Mouse (Mus musculus) midbrain, embryonic 13.5 days (tissue): Measurements from ENCODE around the gene 9130409I23Rik. TPM values are rescaled to one million over a fixed set of nuclear protein-coding genes. Genes with fewer than 3 reads are reported as not detected.

Experiments
- ATAC-seq: fragments of 200-750 bp; cut with Nextera tagmentation; 2 replicates; pipeline ENCODE4 v1.8.0; 2017; ENCODE audit warnings: mild to moderate bottlenecking, moderate TSS enrichment, moderate library complexity
- H3K27ac ChIP-seq: fragments of 300-500 bp; sonication (generic); 2 replicates; pipeline ENCODE4 v1.5.1; 2015; ENCODE audit warnings: inconsistent platforms, mild to moderate bottlenecking, moderate library complexity
- H3K27me3 ChIP-seq: fragments of 300-500 bp; sonication (generic); 2 replicates; pipeline ENCODE4 v1.6.1; 2015; ENCODE audit warnings: mild to moderate bottlenecking, inconsistent platforms
- H3K36me3 ChIP-seq: fragments of 300-500 bp; sonication (generic); 2 replicates; pipeline ENCODE4 v1.6.1; 2015; ENCODE audit warnings: mild to moderate bottlenecking, inconsistent platforms
- H3K4me1 ChIP-seq: fragments of 300-500 bp; sonication (generic); replicated peaks from 2 replicates; pipeline ENCODE4 v1.6.1; 2015; ENCODE audit warnings: inconsistent platforms
- H3K4me2 ChIP-seq: fragments of 300-500 bp; sonication (generic); replicated peaks from 2 replicates; pipeline ENCODE4 v1.6.1; 2015; ENCODE audit warnings: moderate library complexity, mild to moderate bottlenecking, inconsistent platforms
- H3K4me3 ChIP-seq: fragments of 300-500 bp; sonication (generic); replicated peaks from 2 replicates; pipeline ENCODE4 v1.5.1; 2015; ENCODE audit warnings: mild to moderate bottlenecking, inconsistent platforms
- H3K9ac ChIP-seq: fragments of 300-500 bp; sonication (generic); replicated peaks from 2 replicates; pipeline ENCODE4 v1.6.1; 2015; ENCODE audit warnings: mild to moderate bottlenecking, inconsistent platforms
- H3K9me3 ChIP-seq: fragments of 300-500 bp; sonication (generic); 2 replicates; pipeline ENCODE4 v1.6.1; 2016; ENCODE audit warnings: mild to moderate bottlenecking, inconsistent platforms
- WGBS: fragments of 180-500 bp; shearing (Covaris S2); methylation state at CpG from one replicate; pipeline ENCODE4 v1.1.7; 2015; 5-methylcytosine and 5-hydroxymethylcytosine counted together
- polyA plus RNA-seq: library from polyadenylated mRNA; unstranded; fragments of >200 nt; fragmentation: Nextera tagmentation; extraction: Ambion mirVana; gene quantifications from 2 replicates; pipeline ENCODE4 v1.2.1, GENCODE M21; 2015

The 9130409I23Rik gene
- polyA plus RNA-seq = 0.08 TPM in 1 of 2 replicates, not detected in the other

GRCm38 (mm10) chr1:181050937-181051336, at the start of gene 9130409I23Rik:
9130409I23Rik (plus strand) TSS chr1:181051237.
- H3K9me3 ChIP-seq = no peaks in the 10 kb centered on the region
- no peak within 1 kb of the TSS for H3K9ac ChIP-seq
- H3K4me2 ChIP-seq = no peak within 1 kb of the TSS
- H3K27me3 ChIP-seq = no peaks in the 10 kb centered on the region
- no peak within 1 kb of the TSS for H3K4me3 ChIP-seq
- H3K4me1 ChIP-seq = no peaks in the 10 kb centered on the region
- H3K36me3 ChIP-seq = no peaks in the 10 kb centered on the region
- no peak within 1 kb of the TSS for H3K27ac ChIP-seq
- ATAC-seq = no peak
- 90% methylated on average over 6 of the region's 6 CpGs for whole genome bisulfite sequencing

- ATAC-seq = no peak
- 89% methylated on average over 3 of the region's 3 CpGs for WGBS
- H3K4me1 ChIP-seq = peaks cover 8% of the 10 kb centered on the region
- H3K27me3 ChIP-seq = no peaks in the 10 kb centered on the region
- H3K4me2 ChIP-seq = no peak overlapping the region
- H3K36me3 ChIP-seq = no peaks in the 10 kb centered on the region
- H3K9ac ChIP-seq = no peak overlapping the region
- H3K9me3 ChIP-seq = no peaks in the 10 kb centered on the region
- no peak overlapping the region for H3K27ac ChIP-seq
- no peak overlapping the region for H3K4me3 ChIP-seq
These were observed 49.4 kb upstream of the 9130409I23Rik start for GRCm38 (mm10) chr1:181001621-181002020.

GRCm38 (mm10) chr1:181003790-181004189, 47.2 kb upstream of the 9130409I23Rik start:
- no peak overlapping the region for H3K27ac ChIP-seq
- H3K4me1 ChIP-seq = peaks cover 8% of the 10 kb centered on the region
- no peaks in the 10 kb centered on the region for H3K9me3 ChIP-seq
- WGBS = 86% methylated on average over 2 of the region's 2 CpGs
- ATAC-seq = no peak
- no peak overlapping the region for H3K9ac ChIP-seq
- no peaks in the 10 kb centered on the region for H3K27me3 ChIP-seq
- H3K36me3 ChIP-seq = no peaks in the 10 kb centered on the region
- H3K4me3 ChIP-seq = no peak overlapping the region
- H3K4me2 ChIP-seq = no peak overlapping the region

GRCm38 (mm10) chr1:181005331-181005730, 45.7 kb upstream of the 9130409I23Rik start:
- Histone ChIP-seq H3K9me3 (no peaks in the 10 kb centered on the region), H3K4me3 (no peak overlapping the region), H3K4me1 (peaks cover 7% of the 10 kb centered on the region), H3K9ac (no peak overlapping the region), H3K27ac (no peak overlapping the region), H3K4me2 (no peak overlapping the region), H3K36me3 (no peaks in the 10 kb centered on the region), H3K27me3 (no peaks in the 10 kb centered on the region)
- no peak for ATAC-seq
- WGBS = 86% methylated on average over 8 of the region's 8 CpGs

GRCm38 (mm10) chr1:181007831-181008230, 43.2 kb upstream of the 9130409I23Rik start:
- Histone ChIP-seq H3K4me1 (no peaks in the 10 kb centered on the region), H3K27me3 (no peaks in the 10 kb centered on the region), H3K27ac (no peak overlapping the region), H3K4me3 (no peak overlapping the region), H3K9me3 (no peaks in the 10 kb centered on the region), H3K4me2 (no peak overlapping the region), H3K9ac (no peak overlapping the region), H3K36me3 (no peaks in the 10 kb centered on the region)
- ATAC-seq = no peak
- WGBS = 92% methylated on average over 6 of the region's 6 CpGs

- no peak overlapping the region for H3K4me3 ChIP-seq
- no peaks in the 10 kb centered on the region for H3K36me3 ChIP-seq
- H3K4me2 ChIP-seq = no peak overlapping the region
- no peak overlapping the region for H3K27ac ChIP-seq
- H3K9ac ChIP-seq = no peak overlapping the region
- no peaks in the 10 kb centered on the region for H3K4me1 ChIP-seq
- 92% methylated on average over 2 of the region's 2 CpGs for WGBS
- no peaks in the 10 kb centered on the region for H3K9me3 ChIP-seq
- H3K27me3 ChIP-seq = no peaks in the 10 kb centered on the region
- ATAC-seq = no peak
These were observed 42.8 kb upstream of the 9130409I23Rik start for GRCm38 (mm10) chr1:181008266-181008665.

- ATAC-seq = no peak
- Histone ChIP-seq H3K27ac (no peak overlapping the region), H3K4me2 (no peak overlapping the region), H3K4me3 (no peak overlapping the region), H3K9me3 (no peaks in the 10 kb centered on the region), H3K4me1 (no peaks in the 10 kb centered on the region), H3K9ac (no peak overlapping the region), H3K27me3 (0 out of 2 replicates have a peak, but pooled peaks cover under 1% of the 10 kb centered on the region), H3K36me3 (no peaks in the 10 kb centered on the region)
- 83% methylated on average over 4 of the region's 4 CpGs for WGBS
These were observed 41.9 kb upstream of the 9130409I23Rik start for GRCm38 (mm10) chr1:181009011-181009590.

- H3K4me2 ChIP-seq = no peak overlapping the region
- 85% methylated on average over 3 of the region's 3 CpGs for WGBS
These were observed 41.3 kb upstream of the 9130409I23Rik start for GRCm38 (mm10) chr1:181009754-181010153.

GRCm38 (mm10) chr1:181010171-181010932, 40.7 kb upstream of the 9130409I23Rik start:
- no peaks in the 10 kb centered on the region for H3K36me3 ChIP-seq
- H3K9me3 ChIP-seq = no peaks in the 10 kb centered on the region
- H3K4me2 ChIP-seq = no peak overlapping the region
- no peak overlapping the region for H3K4me3 ChIP-seq
- H3K4me1 ChIP-seq = no peaks in the 10 kb centered on the region
- ATAC-seq = no peak
- H3K27me3 ChIP-seq = 0 out of 2 replicates have a peak, but pooled peaks cover 3% of the 10 kb centered on the region
- H3K9ac ChIP-seq = 0 out of 2 replicates have a peak overlapping the region, but pooled peaks have one; percentile 3
- WGBS = 67% methylated on average over 4 of the region's 4 CpGs
- H3K27ac ChIP-seq = no peak overlapping the region

More at GRCm38 (mm10) chr1:181009754-181010153, 41.3 kb upstream of the 9130409I23Rik start:
- Histone ChIP-seq H3K36me3 (no peaks in the 10 kb centered on the region), H3K9me3 (no peaks in the 10 kb centered on the region), H3K4me3 (no peak overlapping the region), H3K4me1 (no peaks in the 10 kb centered on the region), H3K27ac (no peak overlapping the region), H3K9ac (no peak overlapping the region), H3K27me3 (0 out of 2 replicates have a peak, but pooled peaks cover 3% of the 10 kb centered on the region)
- ATAC-seq = no peak

GRCm38 (mm10) chr1:181011601-181012000, 39.4 kb upstream of the 9130409I23Rik start:
- Histone ChIP-seq H3K27ac (no peak overlapping the region), H3K9me3 (no peaks in the 10 kb centered on the region), H3K27me3 (0 out of 2 replicates have a peak, but pooled peaks cover 8% of the 10 kb centered on the region), H3K4me1 (peaks cover 3% of the 10 kb centered on the region), H3K36me3 (no peaks in the 10 kb centered on the region), H3K4me2 (no peak overlapping the region), H3K9ac (no peak overlapping the region), H3K4me3 (no peak overlapping the region)
- 70% methylated on average over 5 of the region's 5 CpGs for WGBS
- ATAC-seq = no peak

- no peak for ATAC-seq
- Histone ChIP-seq H3K27me3 (peaks cover 8% of the 10 kb centered on the region; the same call in 1 of the 2 replicates), H3K36me3 (no peaks in the 10 kb centered on the region), H3K9me3 (no peaks in the 10 kb centered on the region), H3K4me3 (no peak overlapping the region), H3K4me2 (no peak overlapping the region), H3K4me1 (peaks cover 11% of the 10 kb centered on the region), H3K9ac (no peak overlapping the region), H3K27ac (no peak overlapping the region)
- 78% methylated on average over 3 of the region's 3 CpGs for WGBS
These were observed 38.6 kb upstream of the 9130409I23Rik start for GRCm38 (mm10) chr1:181012416-181012815.

GRCm38 (mm10) chr1:181013446-181013845, 37.6 kb upstream of the 9130409I23Rik start:
- WGBS = 78% methylated on average over 6 of the region's 6 CpGs
- Histone ChIP-seq H3K9ac (no peak overlapping the region), H3K4me3 (no peak overlapping the region), H3K27me3 (peaks cover 17% of the 10 kb centered on the region; the same call in 1 of the 2 replicates), H3K4me1 (peaks cover 12% of the 10 kb centered on the region), H3K9me3 (no peaks in the 10 kb centered on the region), H3K4me2 (no peak overlapping the region), H3K36me3 (no peaks in the 10 kb centered on the region), H3K27ac (no peak overlapping the region)
- no peak for ATAC-seq
